Comparison of ENCODE assay signal across 19 mouse cellular contexts in genomic region chr15:81680301-81680805, GRCm38 (mm10).
"Had no signal": no experiment of that assay in that cellular context is flagged by ENCODE, and none has a peak within 500 bp of the region (broad histone marks: within the 10 kb centered on the region; RNA-seq: fewer than 3 reads in every experiment).

No protein-coding gene starts in this region.

- DNase-seq: lung, adult 18-20 months; lung, embryonic 14.5 days; lung, postnatal 10 days; lung, postnatal 4 days; retina, postnatal 1 day; right cerebral cortex, adult 18-20 months; right cerebral cortex, postnatal 25 days; right cerebral cortex, postnatal 4 days; spleen, adult 18-20 months; thymus, adult 18-20 months; thymus, postnatal 14 days; thymus, postnatal 36 days had no signal

- H3K27ac ChIP-seq: liver, embryonic 15.5 days; midbrain, embryonic 10.5 days; midbrain, embryonic 12.5 days; midbrain, embryonic 15.5 days; neural tube, embryonic 13.5 days; neural tube, embryonic 15.5 days had no signal

- H3K27me3 ChIP-seq: liver, embryonic 15.5 days; midbrain, embryonic 12.5 days; midbrain, embryonic 15.5 days; neural tube, embryonic 13.5 days; neural tube, embryonic 15.5 days had no signal

- H3K4me3 ChIP-seq: liver, embryonic 15.5 days; midbrain, embryonic 10.5 days; midbrain, embryonic 12.5 days; midbrain, embryonic 15.5 days; myocyte; neural tube, embryonic 13.5 days; neural tube, embryonic 15.5 days had no signal

- H3K4me1 ChIP-seq: liver, embryonic 15.5 days; midbrain, embryonic 10.5 days; midbrain, embryonic 12.5 days; midbrain, embryonic 15.5 days; neural tube, embryonic 13.5 days; neural tube, embryonic 15.5 days had no signal

- H3K9ac ChIP-seq: liver, embryonic 15.5 days; lung, embryonic 14.5 days; midbrain, embryonic 12.5 days; midbrain, embryonic 15.5 days; neural tube, embryonic 13.5 days; neural tube, embryonic 15.5 days had no signal

- H3K9me3 ChIP-seq: liver, embryonic 15.5 days; midbrain, embryonic 10.5 days; midbrain, embryonic 12.5 days; midbrain, embryonic 15.5 days; neural tube, embryonic 13.5 days; neural tube, embryonic 15.5 days had no signal

- H3K4me2 ChIP-seq: liver, embryonic 15.5 days; lung, embryonic 14.5 days; midbrain, embryonic 12.5 days; midbrain, embryonic 15.5 days; neural tube, embryonic 13.5 days; neural tube, embryonic 15.5 days had no signal

- ATAC-seq: midbrain, embryonic 15.5 days had no signal
